Mouse (Mus musculus): ENCODE data around the gene Prkcg. TPM values are rescaled to one million over a fixed set of nuclear protein-coding genes. Genes with fewer than 3 reads are reported as not detected.
A peak's percentile ranks its signal among the peaks of the same experiment; 100 is the strongest.
"Not testable (repeated sequence)": the region's sequence is repeated elsewhere in the genome, so short reads cannot be mapped to it uniquely, and the experiment has no call there.

Prkcg gene
- polyA plus RNA-seq, 1 experiment from 2014 or later: 0.62 TPM

DNA sequence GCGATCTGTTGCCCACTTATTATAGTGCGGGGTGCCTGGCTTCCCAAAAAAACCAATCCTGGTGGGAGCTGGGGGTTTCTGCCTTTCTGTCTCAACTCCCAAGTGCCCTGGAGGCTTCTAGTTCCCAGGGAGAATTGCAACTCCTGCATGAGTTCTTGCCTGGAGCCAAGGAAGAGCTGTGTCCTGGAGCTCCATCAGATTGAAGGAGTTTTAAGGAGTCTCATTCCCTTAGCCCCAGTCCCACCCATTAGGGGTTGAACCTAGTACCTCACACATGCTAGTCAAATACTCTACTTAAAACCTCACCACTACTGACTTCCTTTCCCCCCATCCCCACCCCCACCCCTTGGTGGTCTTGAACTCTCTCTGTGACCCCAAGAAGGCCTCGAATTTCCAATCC lies 2.8 kb downstream of the Prkcg start:
- Histone ChIP-seq H3K9ac (no peak overlapping the region), H3K27ac (no peak overlapping the region), H3K4me3 (no peak overlapping the region), H3K9me3 (replicated peaks) (no peaks in the 10 kb centered on the region), H3K4me2 (no peak overlapping the region), H3K27me3 (no peaks in the 10 kb centered on the region), H3K4me1 (peaks cover 43% of the 10 kb centered on the region), H3K36me3 (ENCODE audit: poor library complexity, severe bottlenecking) (peaks cover 30% of the 10 kb centered on the region)
- no peak for ATAC-seq
- WGBS: 84% methylated on average over 3 of the region's 3 CpGs

DNA sequence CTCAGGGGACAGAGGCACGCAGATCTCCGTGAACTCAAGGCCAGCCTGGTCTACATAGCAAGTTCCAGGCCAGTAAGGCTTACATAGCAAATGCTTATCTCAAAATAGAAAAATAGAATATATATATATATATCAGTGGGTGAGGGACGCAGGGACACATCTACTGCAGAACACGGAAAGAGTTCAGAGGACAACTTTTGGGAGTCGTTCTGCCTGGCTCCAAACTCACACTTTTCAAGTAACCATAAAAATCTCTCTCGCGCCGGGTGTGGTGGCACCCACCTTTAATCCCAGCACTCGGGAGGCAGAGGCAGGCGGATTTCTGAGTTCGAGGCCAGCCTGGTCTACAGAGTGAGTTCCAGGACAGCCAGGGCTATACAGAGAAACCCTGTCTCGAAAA lies 3.3 kb downstream of the Prkcg start:
- not testable (repeated sequence) for ATAC-seq

DNA sequence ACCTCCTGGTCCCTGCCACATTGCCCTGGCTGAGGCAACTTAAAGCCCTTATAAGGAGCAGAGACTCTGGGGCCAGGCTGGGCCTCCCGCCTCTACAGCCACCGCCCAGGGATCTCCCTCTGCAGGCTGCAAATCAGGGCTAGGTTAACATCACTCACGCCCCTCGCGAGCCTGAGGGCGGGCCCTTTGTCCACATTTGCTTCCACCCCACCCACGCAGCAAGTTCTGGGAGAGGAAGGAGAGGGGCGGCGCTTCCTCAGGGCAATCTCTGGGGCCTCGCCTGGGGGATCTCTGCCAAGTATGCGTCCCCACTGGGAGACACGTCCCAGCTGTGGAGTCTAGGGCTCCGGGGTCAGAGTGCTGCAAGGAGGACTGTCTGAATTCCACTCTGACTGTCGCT lies 3.8 kb downstream of the Prkcg start:
- no peak overlapping the region for H3K27ac ChIP-seq
- 5% methylated on average over 12 of the region's 14 CpGs for WGBS
- peaks cover 36% of the 10 kb centered on the region for H3K4me1 ChIP-seq
- H3K4me3 ChIP-seq: peak overlapping the region; percentile 17
- H3K4me2 ChIP-seq: peak overlapping the region; percentile 52
- H3K27me3 ChIP-seq: no peaks in the 10 kb centered on the region
- ATAC-seq: no peak
- H3K9ac ChIP-seq: peak overlapping the region; percentile 58
- H3K9me3 ChIP-seq (replicated peaks): no peaks in the 10 kb centered on the region
- peaks cover 40% of the 10 kb centered on the region for H3K36me3 ChIP-seq (ENCODE audit: poor library complexity, severe bottlenecking)

More for the DNA sequence above, 3.3 kb downstream of the Prkcg start:
- Histone ChIP-seq H3K36me3 (ENCODE audit: poor library complexity, severe bottlenecking) (peaks cover 35% of the 10 kb centered on the region), H3K4me1 (peaks cover 39% of the 10 kb centered on the region)
- H3K4me2 ChIP-seq; H3K9me3 ChIP-seq (replicated peaks); H3K9ac ChIP-seq; H3K27ac ChIP-seq; H3K4me3 ChIP-seq; H3K27me3 ChIP-seq: not testable (repeated sequence)
- WGBS: 86% methylated on average over 12 of the region's 12 CpGs

DNA sequence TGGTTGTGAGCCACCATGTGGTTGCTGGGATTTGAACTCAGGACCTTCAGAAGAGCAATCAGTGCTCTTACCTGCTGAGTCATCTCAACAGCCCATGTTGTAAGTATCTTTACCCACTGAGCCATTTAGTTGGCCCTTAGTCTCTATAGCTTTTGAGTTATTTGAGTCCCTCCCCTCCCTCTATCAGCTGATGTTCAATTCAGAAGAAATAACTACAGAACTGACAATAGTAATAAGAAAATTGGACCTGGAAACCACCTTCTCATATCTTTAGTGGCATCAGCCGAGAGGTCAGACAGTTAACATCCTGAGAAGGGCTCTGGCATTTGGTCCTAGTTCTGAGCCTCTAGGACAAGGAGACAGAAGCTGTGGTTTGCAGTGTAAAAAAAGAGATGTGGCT lies 5.8 kb downstream of the Prkcg start:
- H3K4me1 ChIP-seq: peaks cover 25% of the 10 kb centered on the region
- WGBS: 91% methylated on average over 1 of the region's 1 CpGs

DNA sequence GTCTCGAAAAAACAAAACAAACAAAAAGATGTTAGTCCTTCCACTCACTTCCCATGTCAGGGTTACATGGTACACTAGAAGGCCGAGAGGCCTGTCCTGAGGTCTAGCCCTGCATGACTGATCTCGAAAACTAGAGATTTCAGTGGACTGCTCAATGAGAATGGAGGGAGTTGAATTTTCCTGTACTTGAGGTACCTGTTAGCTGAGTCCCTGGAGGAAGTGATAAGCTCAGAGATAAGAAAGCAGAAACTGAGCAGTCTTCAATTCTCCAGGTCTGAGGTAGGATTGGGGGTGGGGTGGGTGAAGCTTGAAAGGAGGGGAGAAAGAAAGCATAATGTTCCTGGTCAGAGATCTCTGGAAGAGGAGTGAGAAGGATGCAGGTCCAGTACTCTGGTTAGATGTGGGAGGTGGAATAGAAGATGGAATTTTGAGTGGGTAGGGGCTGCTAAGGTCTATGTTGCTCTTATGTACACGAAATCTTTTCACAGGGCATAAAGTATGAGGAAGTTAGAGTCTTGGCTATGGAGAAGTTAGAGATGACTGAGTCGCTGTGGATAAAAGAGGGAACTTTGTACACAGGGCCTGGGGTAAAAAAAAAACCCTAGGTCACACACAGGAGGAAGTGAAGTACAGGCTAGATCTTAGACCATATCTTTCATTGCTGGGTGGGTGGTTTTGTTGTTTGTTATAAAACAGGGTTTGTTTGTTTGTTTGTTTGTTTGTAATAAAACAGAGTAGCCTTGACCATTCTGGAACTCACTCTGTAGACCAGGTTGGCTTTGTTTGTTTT lies 6.5 kb downstream of the Prkcg start:
- Histone ChIP-seq H3K27ac (no peak overlapping the region), H3K36me3 (ENCODE audit: poor library complexity, severe bottlenecking) (peaks cover 48% of the 10 kb centered on the region), H3K27me3 (peaks cover 3% of the 10 kb centered on the region; the same call in 1 of the 2 replicates), H3K9me3 (replicated peaks) (no peaks in the 10 kb centered on the region), H3K4me2 (no peak overlapping the region), H3K9ac (no peak overlapping the region), H3K4me3 (no peak overlapping the region), H3K4me1 (peaks cover 18% of the 10 kb centered on the region)
- WGBS: 92% methylated on average over 5 of the region's 5 CpGs
- no peak for ATAC-seq

More for the DNA sequence above, 5.8 kb downstream of the Prkcg start:
- Histone ChIP-seq H3K9ac (no peak overlapping the region), H3K4me3 (no peak overlapping the region), H3K27me3 (no peaks in the 10 kb centered on the region), H3K9me3 (replicated peaks) (no peaks in the 10 kb centered on the region), H3K4me2 (no peak overlapping the region), H3K27ac (no peak overlapping the region), H3K36me3 (ENCODE audit: poor library complexity, severe bottlenecking) (peaks cover 48% of the 10 kb centered on the region)
- ATAC-seq: no peak

DNA sequence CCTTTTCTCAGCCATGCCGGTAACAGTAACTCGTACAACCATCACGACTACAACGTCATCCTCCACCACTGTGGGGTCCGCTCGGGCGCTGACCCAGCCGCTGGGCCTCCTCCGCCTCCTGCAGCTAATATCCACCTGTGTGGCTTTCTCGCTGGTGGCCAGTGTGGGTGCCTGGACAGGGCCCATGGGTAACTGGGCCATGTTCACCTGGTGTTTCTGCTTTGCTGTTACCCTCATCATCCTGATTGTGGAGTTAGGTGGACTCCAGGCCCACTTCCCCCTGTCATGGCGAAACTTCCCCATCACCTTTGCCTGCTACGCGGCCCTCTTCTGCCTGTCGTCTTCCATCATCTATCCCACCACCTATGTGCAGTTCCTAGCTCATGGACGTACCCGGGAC lies 7.7 kb downstream of the Prkcg start:
- H3K9me3 ChIP-seq (replicated peaks): no peaks in the 10 kb centered on the region
- peaks cover 10% of the 10 kb centered on the region for H3K4me1 ChIP-seq
- no peak for ATAC-seq
- H3K9ac ChIP-seq: no peak overlapping the region
- H3K27ac ChIP-seq: no peak overlapping the region
- H3K27me3 ChIP-seq: peaks cover 15% of the 10 kb centered on the region
- no peak overlapping the region for H3K4me2 ChIP-seq
- 95% methylated on average over 16 of the region's 16 CpGs for WGBS
- no peak overlapping the region for H3K4me3 ChIP-seq
- peaks cover 48% of the 10 kb centered on the region for H3K36me3 ChIP-seq (ENCODE audit: poor library complexity, severe bottlenecking)

DNA sequence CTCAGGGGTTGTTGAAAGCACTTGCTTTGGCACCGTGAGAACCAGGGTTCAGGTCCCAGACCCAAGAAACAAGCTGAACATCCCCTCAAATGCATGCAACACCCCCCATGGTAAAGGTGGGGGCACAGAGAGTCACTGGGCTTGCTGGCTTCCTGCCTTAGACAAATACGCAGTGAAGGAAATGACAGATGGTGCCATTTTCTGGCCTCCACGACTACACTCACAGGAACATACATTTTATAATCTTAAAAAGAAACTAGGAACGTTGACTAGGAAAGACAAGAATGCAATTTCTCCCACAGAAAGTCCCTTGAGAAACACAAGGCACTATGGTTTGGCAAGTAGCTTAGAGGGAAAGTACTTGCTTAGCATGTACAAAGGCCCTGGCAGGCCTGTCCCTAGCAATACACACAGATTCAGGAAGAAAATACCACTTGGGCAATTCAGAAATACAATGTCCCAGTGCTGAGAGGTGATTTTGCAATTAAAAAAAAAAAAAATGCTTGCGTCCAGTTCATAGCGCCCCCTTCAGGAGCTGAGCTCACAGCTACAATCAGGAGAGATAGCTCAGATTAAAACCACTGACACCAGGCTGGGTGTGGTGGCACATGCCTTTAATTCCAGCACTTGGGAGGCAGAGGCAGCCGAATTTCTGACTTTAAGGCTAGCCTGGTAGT lies 11.1 kb downstream of the Prkcg start:
- no peak overlapping the region for H3K27ac ChIP-seq
- no peak overlapping the region for H3K4me2 ChIP-seq
- no peak for ATAC-seq
- 54% methylated on average over 7 of the region's 7 CpGs for WGBS
- H3K4me3 ChIP-seq: no peak overlapping the region
- H3K4me1 ChIP-seq: peaks cover 34% of the 10 kb centered on the region
- H3K9me3 ChIP-seq (replicated peaks): no peaks in the 10 kb centered on the region
- H3K27me3 ChIP-seq: peaks cover 27% of the 10 kb centered on the region
- H3K36me3 ChIP-seq (ENCODE audit: poor library complexity, severe bottlenecking): peaks cover 33% of the 10 kb centered on the region
- no peak overlapping the region for H3K9ac ChIP-seq

DNA sequence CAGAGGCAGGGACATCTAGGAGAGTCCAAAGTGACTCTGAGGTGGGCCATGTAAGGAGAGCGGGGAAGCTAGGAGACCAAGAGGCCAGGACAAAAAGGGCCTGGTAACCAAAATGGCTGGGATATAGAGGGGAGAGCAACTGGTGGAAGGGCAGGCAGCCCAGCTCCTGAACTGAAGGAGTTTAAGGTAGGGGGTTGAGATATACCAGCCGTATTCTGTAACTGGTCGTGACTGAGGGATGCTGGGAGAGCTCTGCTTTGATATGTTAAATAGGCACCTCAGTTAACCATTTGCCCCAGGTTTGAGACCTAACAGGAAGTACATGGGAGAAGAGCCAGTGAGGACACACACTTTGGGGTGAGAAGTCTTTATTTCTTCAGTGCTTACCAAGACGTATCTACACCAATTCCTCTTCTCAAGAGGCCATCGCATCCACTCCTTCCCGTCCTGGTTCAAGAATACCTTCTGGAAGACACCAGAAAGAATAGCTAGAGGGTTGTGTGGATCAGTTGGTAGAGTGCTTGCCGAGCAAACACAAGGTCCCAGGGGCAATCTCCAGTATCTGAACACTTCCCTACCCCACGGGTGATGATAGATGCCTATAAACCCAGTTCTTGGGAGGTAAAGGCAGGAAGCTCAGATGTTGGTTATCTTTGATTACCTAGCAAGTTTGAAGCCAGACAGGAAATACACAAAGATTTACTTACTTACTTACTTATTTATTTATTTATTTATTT lies 12.1 kb downstream of the Prkcg start:
- Histone ChIP-seq H3K36me3 (ENCODE audit: poor library complexity, severe bottlenecking) (peaks cover 24% of the 10 kb centered on the region), H3K27ac (no peak overlapping the region), H3K9ac (no peak overlapping the region), H3K27me3 (peaks cover 27% of the 10 kb centered on the region), H3K4me1 (peaks cover 35% of the 10 kb centered on the region), H3K4me2 (no peak overlapping the region), H3K4me3 (no peak overlapping the region), H3K9me3 (replicated peaks) (no peaks in the 10 kb centered on the region)
- ATAC-seq: no peak
- 72% methylated on average over 8 of the region's 8 CpGs for WGBS

DNA sequence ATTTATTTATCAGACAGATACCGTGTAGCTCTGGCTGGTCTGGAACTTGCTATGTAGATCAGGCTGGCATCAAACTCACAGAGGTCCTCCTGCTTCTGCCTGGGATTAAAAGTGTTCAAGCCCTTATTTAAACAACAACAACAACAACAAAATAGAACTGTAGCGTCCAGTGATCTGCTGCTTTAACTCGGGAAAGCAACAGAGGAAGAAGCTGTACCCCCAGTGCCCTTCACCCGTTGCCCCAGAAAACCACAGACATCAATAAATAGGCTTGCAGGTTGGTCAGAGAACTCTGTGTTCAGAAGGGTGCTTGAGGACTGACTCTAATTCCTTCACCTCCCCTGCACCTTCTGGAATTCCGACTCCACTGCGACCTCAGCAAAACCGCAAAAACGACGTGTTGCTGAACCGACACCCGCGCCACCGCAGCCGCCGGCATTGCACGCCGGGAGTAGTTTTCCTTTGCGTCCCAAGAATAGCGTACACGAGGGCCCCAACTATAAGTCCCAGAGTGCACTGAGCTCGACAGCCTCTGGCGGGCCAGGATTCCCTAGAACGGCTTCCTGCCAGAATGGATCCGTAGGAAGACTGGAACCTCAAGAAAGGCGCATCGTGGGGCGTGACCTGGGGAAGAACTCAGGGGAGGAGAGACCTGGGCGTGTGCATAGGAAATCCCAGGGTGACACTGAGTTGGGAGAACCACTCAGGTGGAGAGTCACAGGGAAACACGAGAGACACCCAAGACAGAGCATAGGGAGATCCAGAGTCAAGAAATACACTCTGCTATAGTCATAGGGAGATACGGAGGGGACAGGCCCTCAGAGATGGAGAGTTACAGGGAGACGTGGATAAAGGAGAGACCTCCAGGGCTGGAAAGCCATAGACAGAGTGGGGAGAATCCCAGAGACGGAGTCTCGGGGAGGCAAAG lies 12.9 kb downstream of the Prkcg start:
- Histone ChIP-seq H3K4me2 (peak overlapping the region; percentile 89), H3K9ac (peak overlapping the region; percentile 1; the same call in 1 of the 2 replicates), H3K36me3 (ENCODE audit: poor library complexity, severe bottlenecking) (peaks cover 17% of the 10 kb centered on the region), H3K27me3 (peaks cover 27% of the 10 kb centered on the region), H3K4me1 (peaks cover 35% of the 10 kb centered on the region), H3K4me3 (peak overlapping the region; percentile 46), H3K9me3 (replicated peaks) (no peaks in the 10 kb centered on the region), H3K27ac (no peak overlapping the region)
- 8% methylated on average over 33 of the region's 33 CpGs for WGBS
- ATAC-seq: no peak

DNA sequence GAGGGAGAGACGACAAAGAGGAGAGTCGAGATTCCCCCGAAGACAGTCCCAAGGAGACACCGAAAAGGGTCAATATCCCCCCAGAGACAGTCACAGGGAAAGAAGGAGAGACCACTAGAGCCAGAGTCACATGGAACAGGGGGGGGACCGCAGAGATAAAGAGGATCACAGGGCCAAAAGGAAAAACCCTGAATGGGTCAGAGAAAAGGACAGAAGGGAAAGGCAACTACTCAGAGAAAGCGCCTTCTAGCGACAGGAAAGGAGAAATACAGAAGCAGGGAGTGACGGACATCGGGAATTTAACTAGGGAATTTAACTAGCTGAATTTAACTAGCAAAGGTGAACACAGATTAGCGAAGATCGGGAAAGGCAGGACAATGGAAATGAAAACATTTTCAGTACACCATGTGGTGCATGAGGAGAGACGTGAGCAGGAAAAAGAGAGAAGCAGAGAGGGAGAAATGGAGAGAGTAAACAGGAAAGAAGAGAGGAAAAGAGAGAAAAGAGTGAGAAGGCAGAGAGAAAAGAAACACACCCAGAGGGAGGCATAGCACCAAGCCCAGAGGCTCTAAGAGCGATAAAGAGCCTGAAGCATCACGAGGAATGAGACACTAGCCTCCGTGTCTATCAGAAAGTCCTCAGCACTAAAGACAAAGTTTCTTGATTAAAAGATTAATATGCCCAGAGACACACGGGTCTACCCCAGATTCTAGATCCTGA lies 13.7 kb downstream of the Prkcg start:
- Histone ChIP-seq H3K9ac (peak overlapping the region; percentile 56), H3K4me3 (peak overlapping the region; percentile 46), H3K4me2 (peak overlapping the region; percentile 89), H3K4me1 (peaks cover 35% of the 10 kb centered on the region), H3K36me3 (ENCODE audit: poor library complexity, severe bottlenecking) (peaks cover 8% of the 10 kb centered on the region; the same call in 1 of the 2 replicates), H3K9me3 (replicated peaks) (no peaks in the 10 kb centered on the region), H3K27me3 (peaks cover 27% of the 10 kb centered on the region), H3K27ac (no peak overlapping the region)
- ATAC-seq: peak; percentile 23
- WGBS: 2% methylated on average over 16 of the region's 16 CpGs

Measured in forebrain, embryonic 13.5 days (tissue).